Mouse (Mus musculus) heart, postnatal 4 days (tissue): ENCODE results near the gene Aox1. TPM values are rescaled to one million over a fixed set of nuclear protein-coding genes. Genes with fewer than 3 reads are reported as not detected.
"Not testable (repeated sequence)": the region's sequence is repeated elsewhere in the genome, so short reads cannot be mapped to it uniquely, and the experiment has no call there.

Experiments used
- DNase-seq: peaks from one replicate; pipeline ENCODE4 v3.0.0; 2021
- total RNA-seq, 2 experiments: library from RNA; stranded (reverse); gene quantifications; 2 replicates each; pipeline ENCODE4 v1.2.3; 2021

Gene Aox1
- 1 to 10 TPM; 1.5 to 1.7 TPM for total RNA-seq

DNA sequence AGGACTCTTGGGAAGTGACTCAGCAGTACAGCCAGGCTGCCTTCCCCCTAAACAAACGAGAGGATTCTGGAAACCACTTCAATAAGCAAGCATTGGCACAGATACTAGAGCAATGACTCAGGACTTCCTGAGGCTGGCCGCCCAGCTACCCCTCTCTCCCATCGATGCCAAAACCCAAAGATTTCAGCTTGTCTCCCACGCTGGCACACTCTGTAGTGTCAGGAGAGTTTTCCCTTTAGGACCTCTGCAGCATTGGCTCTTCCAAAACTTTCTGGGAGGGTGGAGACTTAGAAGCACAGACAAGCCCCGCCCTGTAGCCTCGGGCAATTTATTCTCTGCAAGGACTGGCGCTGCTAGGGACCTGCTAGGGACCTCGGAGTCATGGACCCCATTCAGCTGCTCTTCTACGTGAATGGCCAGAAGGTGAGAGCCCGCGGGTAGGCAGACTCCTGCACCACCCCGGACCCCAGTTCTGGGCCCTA lies at the start of gene Aox1:
Gene Aox1 (plus strand): TSS at position 296 of the 482 bp plus-strand sequence.
- peak; percentile 57 for DNase-seq

DNA sequence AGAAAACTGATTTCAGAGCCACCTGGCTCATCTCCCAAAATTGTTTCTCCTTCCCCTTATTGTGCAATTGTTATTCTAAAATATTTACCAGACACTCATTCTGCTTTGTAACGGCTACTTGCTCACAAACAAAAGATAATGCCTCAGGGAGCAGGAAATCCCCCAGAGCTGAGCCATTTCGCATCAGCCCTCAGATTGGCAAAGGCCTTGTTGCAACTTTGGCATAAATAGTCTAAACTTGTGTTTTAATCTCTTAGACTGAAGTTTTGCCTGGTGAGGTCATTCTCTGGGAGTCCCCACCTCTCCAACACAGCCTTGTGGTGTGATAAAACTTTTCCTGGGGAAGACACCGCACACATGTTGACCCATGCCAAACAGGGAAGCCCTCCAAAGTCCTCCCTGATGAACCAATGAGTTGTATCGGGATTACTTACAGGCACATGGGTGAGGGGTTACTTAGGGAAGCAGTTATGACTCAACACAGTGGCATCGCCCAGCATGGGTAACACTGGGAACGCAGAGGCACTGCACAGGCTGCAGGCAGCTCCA lies 40.6 kb upstream of the Aox1 start:
- DNase-seq: peak; percentile 8

DNA sequence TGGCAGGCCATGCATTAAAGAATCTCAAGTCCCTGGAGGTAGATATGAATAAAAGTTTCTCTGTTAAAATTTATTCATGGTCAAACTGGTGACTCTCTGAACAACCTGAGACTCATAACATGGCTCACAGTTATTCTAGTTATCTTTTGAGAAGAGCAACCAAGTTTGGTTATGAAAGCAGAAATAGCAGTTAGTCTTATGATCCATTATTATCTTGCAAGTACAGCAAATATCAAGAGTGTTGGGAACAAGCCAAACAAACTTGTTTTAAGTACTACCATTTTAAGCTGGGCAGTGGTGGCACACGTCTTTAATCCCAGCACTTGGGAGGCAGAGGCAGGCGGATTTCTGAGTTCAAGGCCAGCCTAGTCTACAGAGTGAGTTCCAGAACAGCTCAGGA lies 38.5 kb upstream of the Aox1 start:
- no peak for DNase-seq

DNA sequence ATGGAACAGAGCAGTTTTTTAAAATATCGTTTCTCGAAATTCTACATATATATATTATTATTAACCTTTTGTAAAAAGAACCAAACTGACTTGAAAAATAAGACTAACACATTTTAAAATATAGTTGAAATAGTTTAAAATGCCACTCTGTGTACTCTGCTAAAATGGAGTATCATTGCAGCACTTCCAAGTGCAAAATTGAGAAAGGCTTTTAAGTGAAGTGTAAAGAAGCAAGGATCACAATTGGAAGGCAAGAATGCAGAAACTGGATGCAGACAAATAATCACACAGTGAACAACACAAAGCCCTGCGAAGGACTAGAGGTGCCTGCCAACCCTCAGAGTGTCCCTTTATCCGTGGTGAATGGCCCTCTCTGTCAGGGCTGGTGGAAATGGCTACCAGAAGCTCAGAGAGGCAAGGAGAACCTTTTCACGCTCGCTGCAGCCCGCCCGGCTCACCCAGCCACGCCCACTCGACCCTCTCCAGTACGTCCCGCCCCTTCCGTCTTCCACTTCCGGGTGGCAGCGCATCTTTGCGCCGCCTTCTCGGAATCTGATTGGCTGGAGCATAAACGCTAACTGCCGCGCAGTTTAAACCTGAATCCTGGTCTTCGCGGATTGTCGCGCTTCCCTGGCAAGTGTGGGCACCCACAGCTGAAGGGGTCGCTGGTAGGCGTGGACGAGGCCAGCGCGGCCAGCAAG lies 34.1 kb upstream of the Aox1 start, which contains the start of gene Sgo2a:
Gene Sgo2a (plus strand): TSS at position 540 of the 701 bp plus-strand sequence.
- peak; percentile 96 for DNase-seq

DNA sequence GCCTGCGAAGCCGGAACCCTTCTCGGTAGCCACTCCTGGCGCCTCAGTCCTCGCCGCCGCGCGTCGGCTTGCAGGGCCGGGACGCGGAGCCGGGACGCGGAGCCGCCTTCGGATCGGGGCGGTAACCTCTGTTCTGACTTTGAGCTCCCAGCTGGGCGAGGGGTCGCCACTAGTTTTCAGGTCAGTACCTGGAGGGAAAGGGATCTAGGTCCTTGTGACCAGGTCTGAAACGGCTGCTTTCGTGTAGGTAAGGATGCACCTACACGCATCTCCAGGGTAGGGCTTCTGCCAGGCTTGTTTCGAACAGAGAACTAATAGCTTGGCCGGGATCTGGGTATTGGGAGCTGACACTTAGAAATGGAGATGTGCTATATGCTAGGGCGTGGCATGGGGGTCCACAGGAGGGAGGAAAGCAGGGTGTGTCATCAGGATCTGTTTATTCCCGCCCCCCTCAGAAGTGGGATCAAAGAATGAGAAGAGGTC lies 33.6 kb upstream of the Aox1 start:
- DNase-seq: no peak

DNA sequence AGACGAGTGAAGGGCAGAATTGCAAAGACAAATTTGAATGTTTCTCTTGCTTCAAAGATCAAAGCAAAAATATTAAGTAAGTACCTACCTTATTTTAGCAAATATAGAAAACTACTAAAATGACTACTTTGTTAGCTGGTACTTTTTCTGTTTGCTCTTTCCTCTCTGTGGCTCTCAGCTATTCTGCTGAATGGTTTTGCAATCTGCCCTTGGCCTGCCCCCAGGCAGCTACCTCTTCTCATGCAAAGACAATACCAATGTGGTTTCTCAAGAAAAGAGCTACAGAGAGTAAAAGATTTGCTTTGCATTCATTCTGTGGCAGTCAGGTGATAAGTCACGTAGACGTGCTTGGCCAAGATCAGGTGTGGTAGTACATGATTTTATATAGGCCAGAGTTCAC lies 31.6 kb upstream of the Aox1 start:
- no peak for DNase-seq

DNA sequence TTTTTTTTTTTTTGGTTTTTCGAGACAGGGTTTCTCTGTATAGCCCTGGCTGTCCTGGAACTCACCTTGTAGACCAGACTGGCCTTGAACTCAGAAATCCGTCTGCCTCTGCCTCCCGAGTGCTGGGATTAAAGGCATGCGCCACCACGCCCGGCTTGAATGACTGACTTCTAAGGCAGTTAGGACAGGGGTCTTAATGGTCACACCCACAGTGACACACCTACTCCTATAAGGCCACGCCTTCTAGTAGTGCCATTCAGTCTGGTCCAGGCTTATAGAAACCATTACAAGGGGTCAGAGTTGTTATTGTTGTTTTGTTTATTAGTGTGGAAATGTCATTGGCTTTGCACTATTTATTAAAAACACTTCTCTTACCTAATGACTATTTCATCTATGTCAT lies 23.3 kb upstream of the Aox1 start:
- DNase-seq: not testable (repeated sequence)

DNA sequence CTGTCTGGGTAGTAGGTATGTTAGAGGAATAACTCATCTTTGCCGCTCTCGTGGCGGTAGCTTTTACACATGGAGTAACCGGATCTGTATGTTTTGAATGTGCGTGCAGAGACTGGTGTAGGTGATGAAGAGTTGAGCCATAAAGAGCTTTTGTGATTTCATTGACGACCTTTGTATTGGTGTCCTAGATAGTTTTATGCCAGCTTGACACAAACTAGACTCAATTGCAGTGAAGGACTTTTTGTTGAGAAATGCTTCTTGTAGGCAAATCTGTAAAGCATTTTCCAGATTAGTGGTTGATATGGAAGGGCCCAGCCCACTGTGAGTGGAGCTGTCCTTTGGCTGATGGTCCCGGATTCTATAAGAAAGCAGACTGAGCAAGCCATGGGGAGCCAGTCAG lies 10.9 kb upstream of the Aox1 start, which contains the start of gene Kctd18:
Gene Kctd18 (minus strand): TSS at position 101 of the 400 bp plus-strand sequence.
- DNase-seq: no peak

DNA sequence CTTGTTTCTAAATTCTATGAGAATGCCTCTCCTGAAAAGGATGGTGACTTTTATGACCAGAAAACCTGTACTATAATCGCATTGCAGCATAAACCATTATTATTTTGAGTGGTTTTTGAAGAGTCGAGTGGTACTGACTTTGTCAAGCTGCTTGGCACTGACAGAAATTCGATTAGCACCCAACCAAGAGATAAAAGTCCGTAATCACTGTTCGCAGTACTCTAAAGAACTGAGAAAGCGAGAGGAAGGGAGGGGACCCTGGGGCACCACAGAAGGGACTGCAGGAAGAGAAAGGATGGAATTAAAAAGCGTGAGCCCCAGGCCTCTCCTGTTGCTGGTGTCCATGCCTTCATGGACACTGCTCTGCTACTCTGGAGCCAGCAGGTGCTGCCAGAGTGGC lies 2.0 kb upstream of the Aox1 start:
- DNase-seq: no peak

DNA sequence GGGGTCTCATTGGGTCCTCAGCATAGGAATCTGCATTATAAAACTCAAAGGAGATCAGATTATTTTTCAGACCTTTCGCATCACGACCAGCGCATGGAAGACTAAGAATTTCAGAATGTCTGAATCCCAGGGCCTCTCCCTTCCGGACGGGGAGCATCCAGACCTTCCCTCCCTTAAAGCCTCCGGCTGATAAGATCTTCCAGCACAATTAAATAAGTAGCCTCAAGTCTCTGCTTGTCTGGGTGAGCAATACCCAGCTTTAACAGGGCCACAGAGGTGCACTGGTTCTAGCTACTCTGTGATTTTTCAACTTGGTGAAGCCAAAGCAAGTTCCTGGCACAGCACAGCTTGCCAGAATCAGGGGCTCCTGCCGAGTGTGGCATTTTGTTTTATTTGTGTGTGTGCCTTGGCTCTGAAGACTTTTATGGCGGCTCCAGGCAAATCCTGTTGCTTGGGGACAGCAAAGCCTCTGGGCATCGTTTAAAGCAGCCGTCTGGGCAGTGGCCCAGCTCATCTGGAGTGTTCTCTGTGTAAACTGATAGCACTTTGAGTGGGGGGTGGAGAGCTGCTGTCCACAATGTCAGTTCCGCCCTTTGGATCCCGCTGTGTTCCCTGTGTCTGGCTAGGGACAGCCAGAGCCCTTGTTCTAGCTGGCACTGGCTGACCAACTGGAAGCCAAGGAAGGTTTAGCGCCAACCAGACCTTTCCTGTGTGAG lies 583 bp downstream of the Aox1 start:
- DNase-seq: peak; percentile 86

DNA sequence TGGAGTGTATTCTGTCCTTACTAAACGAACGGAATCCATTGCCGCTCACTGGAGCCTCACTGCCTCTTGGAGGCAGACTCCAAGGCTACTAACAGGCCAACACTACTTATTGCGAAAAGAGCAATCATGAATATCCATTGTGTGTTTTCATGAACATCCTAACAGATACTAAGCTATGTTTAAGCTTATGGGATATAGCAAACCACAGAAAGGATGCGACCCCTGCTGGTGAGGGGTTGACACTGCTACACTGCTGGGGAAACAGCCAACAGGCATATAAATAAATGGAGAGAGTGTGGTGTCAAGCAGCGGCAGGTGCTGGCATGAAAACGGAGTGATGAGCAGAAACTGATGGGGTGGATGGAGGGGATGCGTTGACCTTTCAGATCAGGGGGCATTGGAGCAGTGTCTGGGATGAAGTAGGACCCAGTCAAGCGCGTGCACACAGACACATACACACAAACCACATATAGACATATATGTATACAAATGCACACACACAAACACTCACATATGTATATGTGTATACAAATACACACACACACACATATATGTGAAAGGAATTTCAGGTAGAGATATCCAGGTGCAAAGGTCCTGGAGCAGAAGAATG lies 1.5 kb downstream of the Aox1 start:
- DNase-seq: peak; percentile 66

DNA sequence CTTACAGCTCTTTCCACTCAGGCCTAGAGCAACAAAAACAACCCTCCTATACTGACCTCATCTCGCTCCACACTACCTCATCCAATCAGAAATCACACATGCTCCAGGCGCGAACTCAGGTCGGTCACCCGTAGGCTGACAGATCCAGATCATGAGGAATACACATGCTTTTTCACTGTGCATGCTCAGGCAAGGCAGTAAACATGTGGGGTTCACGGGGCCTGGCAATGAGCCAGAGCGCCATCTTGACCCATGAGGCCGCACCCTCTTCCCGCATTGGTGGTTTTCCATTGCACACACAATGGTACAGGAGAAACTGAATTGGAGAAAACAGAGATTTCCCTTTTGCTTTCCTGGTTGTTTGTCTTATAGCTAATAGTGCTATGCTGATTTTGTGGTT lies 7.6 kb downstream of the Aox1 start:
- DNase-seq: not testable (repeated sequence)

DNA sequence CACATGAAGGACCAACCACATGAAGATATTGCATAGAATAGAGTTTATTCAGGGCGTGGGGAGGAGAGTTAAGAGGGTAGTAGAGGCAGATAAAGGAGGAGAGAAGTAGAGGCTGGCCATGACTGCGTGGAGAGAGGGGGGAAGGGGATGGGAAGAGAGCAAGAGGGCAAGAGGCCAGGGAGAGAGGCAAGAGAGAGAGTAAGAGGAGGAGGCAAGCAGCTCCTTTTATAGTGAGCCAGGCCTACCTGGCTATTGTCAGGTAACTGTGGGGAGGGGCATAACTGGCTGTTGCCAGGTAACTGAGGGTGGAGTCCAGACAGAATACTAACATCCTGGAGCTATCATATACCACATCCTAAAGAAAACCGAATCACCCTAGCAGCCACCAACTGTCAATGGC lies 15.3 kb downstream of the Aox1 start:
- DNase-seq: no peak

DNA sequence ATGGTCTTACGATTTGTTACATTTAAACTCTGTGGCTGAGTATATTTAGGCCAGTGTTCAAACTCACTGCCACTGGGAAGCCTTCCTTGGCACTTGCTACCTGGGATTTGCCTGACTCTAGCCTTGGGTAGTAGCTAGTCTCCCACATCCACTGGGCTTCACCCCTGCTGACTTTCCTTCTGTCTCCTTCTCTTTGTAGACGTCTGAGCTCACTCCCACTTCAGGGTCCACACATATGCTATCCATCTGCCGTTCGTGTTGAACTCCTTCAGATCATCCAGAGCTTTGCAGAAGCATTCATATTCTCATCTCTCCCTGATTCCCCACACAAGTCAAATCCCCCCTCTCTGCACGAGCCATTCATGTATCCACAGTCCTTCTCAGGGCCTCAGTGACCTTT lies 15.8 kb downstream of the Aox1 start:
- DNase-seq: no peak

DNA sequence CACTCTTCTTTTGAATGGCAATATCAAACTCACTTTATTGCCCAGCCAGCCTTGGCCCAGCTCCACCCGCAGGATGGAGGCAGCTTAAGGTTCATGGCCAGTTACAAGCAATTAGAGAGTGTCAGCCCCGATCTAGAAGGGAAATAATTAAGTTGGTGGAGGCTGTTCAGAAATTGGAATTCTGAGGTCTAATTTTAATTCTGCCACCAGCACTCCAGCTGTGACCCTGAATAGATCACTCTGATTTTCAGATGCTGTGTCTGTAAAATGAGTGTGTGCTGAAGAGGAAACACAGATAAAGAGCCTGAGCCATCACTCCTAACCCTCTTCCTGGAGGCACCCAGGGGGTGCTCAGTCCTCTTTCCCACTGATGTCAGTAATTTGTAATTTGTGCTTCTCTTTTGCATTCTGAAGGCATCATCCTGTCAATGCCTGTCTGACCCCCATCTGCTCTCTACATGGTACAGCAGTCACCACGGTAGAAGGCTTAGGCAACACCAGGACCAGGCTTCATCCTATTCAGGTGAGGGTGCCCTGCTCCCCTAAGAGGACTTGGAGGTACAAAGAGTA lies 17.1 kb downstream of the Aox1 start:
- DNase-seq: no peak

DNA sequence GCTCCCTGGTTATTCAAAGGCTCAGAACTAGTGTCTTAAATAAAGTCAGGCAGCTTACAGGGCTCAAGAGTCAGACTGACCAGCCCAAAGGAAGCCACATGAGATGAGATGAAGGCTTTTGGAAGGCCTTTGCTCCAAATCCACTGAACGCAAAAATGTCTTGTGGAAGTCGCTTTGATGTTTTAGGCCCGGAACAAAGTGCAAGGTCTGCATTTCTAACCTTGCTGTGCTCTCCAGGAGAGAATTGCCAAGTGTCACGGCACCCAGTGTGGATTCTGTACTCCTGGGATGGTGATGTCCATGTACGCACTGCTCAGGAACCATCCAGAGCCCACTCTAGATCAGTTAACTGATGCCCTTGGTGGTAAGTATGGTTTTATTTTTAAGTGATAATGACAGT lies 19.4 kb downstream of the Aox1 start:
- DNase-seq: no peak

DNA sequence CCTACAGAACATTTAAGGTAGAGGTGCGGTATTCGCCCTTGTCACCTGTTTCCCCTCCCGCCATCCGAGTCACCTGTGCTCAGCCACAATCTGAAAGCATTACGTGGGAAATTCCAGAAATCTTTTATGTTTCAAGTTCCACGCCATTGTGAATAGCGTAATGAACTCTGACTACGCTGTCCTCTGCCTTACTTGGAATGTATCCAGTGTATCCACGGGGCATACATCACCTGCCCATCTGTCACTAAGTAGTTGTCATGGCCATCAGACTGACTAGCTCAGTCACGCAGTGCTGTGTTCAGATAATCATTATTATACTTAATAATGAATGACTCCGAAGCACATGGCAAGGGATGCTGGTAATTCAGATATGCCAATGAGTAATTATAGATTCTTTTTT lies 25.9 kb downstream of the Aox1 start:
- DNase-seq: no peak

DNA sequence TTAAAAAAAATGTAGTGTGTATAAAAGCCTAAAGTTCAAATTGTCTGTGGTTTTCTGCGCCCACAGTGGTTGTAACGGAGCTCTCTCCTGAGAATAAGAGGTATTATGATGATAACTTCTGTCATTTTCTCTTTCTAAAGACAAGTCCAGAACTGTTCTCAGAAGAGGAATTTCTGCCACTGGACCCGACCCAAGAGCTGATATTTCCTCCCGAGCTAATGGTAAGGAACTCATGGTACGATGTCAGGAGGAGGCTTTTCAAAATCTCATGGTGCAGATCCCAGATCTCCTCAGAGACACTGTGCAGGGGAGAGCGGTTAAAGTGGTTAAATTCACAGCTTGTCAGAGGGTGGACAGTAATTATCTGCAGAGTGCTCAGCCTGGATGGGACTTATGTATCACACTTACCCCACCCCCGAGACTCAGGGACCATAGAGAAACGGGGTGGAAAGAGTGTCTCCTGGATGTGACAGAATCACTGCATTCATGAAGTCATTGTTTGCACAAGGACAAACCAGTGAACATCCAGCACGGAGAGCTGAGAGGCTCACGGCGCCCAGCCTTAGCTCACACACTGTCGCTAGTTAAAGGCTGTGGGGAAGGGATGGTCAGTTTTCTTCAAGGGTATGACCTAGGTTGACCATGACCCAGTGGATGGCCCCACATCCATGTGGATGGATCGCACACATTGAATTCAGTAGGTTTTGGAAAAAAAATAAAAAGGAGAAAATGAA lies 26.5 kb downstream of the Aox1 start:
- DNase-seq: no peak

DNA sequence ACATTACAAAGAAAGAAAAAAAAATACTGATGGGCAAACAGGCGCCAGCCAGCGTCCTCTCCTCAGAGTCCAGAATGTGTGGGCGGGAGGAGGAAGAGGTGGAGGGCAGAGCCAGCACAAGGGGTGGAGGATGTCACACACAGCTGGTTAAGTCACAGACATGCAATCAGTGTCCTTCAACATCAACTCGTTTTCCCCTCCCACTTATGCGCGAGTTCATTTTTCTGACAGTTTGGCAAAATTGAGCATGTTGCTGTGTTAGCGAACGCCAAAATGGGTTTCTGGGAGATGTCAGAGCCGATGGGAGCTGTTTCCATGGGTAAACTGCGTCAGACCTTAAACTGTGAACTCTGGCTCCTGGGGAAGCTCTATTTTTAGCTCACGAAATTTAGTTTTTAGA lies 27.2 kb downstream of the Aox1 start:
- peak; percentile 13 for DNase-seq

DNA sequence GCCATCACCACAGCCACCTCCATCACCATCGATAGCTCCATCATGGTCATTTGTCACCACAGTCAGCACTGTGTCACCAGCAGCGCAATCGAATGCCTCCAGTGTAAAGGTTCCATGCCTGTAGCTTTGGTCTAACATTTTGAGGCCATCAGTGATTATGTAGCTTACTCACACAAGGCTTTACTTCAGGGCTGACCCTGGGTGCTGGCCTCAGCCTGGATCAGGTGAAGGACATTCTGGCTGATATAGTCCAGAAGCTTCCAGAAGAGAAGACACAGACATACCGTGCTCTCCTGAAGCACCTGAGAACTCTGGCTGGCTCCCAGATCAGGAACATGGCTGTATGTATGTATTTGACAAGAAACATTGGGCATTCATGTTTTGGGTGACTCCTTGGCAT lies 29.1 kb downstream of the Aox1 start:
- DNase-seq: no peak

DNA sequence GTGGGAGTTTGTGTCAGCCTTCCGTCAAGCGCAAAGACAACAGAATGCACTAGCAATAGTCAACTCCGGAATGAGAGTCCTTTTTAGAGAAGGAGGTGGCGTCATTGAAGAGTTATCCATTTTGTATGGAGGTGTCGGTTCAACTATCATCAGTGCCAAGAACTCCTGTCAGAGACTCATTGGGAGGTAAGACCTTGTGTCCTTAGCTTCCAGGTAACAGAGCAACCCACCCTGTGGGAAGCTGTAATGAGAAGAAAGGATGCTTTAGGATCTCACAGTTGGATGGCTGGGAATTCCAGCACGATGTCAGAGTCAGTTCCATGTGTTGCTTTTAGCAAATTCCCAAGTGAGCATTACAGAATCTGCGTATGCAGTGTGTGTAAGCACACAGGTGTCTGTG lies 32.4 kb downstream of the Aox1 start:
- no peak for DNase-seq

DNA sequence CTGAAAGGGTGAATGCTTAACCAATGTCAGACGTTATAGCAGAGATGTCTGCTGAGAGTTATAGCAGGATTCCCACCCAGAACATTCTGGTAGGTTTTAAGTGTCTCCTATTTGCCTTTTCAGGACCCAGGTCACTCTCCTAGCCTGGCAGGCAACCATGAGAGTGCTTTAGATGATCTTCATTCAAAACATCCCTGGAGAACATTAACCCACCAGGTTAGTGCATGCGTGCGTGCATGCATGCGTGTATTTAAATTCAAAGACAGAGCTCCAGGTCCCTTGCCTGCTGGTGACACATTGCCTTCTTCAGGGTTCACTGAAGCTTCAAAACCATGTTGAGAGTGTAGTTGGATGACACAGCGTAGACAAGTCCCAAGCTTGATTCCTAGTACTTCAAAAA lies 35.4 kb downstream of the Aox1 start:
- DNase-seq: no peak
